Mouse (Mus musculus) intestine, postnatal 0 days (tissue): Measurements from ENCODE around the gene Ankrd60. TPM values are rescaled to one million over a fixed set of nuclear protein-coding genes. Genes with fewer than 3 reads are reported as not detected.
A peak's percentile ranks its signal among the peaks of the same experiment; 100 is the strongest.

ENCODE experiments used
- ATAC-seq: fragments of 200-750 bp; cut with Nextera tagmentation; 2 replicates; pipeline ENCODE4 v1.8.0; 2017; ENCODE audit warnings: mild to moderate bottlenecking, moderate TSS enrichment, moderate library complexity
- H3K27ac ChIP-seq: fragments of 300-500 bp; sonication (generic); 2 replicates; pipeline ENCODE4 v1.5.1; 2014; ENCODE audit warnings: mild to moderate bottlenecking, low read depth, low read length, moderate library complexity
- H3K27me3 ChIP-seq: fragments of 300-500 bp; sonication (generic); replicated peaks from 2 replicates; pipeline ENCODE4 v1.6.1; 2014; ENCODE audit warnings: low read length, mixed read lengths; ENCODE audit not compliant: control insufficient read depth, insufficient read depth
- H3K36me3 ChIP-seq: fragments of 300-500 bp; sonication (generic); 2 replicates; pipeline ENCODE4 v1.6.1; 2014; ENCODE audit warnings: mild to moderate bottlenecking, moderate library complexity; ENCODE audit not compliant: control insufficient read depth, insufficient read depth
- H3K4me1 ChIP-seq: fragments of 300-500 bp; sonication (generic); replicated peaks from 2 replicates; pipeline ENCODE4 v1.6.1; 2014; ENCODE audit warnings: antibody characterized with exemption, low read length, mixed read lengths; ENCODE audit not compliant: control insufficient read depth, insufficient read depth
- H3K4me2 ChIP-seq: fragments of 300-500 bp; sonication (generic); replicated peaks from 2 replicates; pipeline ENCODE4 v1.6.1; 2014; ENCODE audit warnings: low read depth, mild to moderate bottlenecking, moderate library complexity
- H3K4me3 ChIP-seq: fragments of 300-500 bp; sonication (generic); 2 replicates; pipeline ENCODE4 v1.5.1; 2014; ENCODE audit warnings: low read depth, low read length
- H3K9ac ChIP-seq: fragments of 300-500 bp; sonication (generic); 2 replicates; pipeline ENCODE4 v1.6.1; 2014; ENCODE audit warnings: mild to moderate bottlenecking, low read depth, low read length
- H3K9me3 ChIP-seq: fragments of 300-500 bp; sonication (generic); 2 replicates; pipeline ENCODE4 v1.6.1; 2016; ENCODE audit warnings: mixed run types; ENCODE audit not compliant: control insufficient read depth
- CTCF ChIP-seq: sonication (generic); IDR thresholded peaks from 2 replicates; pipeline ENCODE4 v1.5.1; 2016; ENCODE audit warnings: low read depth, mild to moderate bottlenecking, control low read depth, antibody characterized with exemption, moderate library complexity
- WGBS: fragments of 180-500 bp; shearing (Covaris S2); extraction: QIAGEN DNeasy Blood & Tissue Kit; methylation state at CpG from one replicate; pipeline ENCODE4 v1.1.7; 2014; 5-methylcytosine and 5-hydroxymethylcytosine counted together
- polyA plus RNA-seq: library from polyadenylated mRNA; unstranded; fragments of >200 nt; fragmentation: Nextera tagmentation; extraction: Ambion mirVana; gene quantifications from 2 replicates; pipeline ENCODE4 v1.2.1, GENCODE M21; 2015

Ankrd60 gene
- polyA plus RNA-seq, 1 experiment from 2014 or later, result not detected

- Histone ChIP-seq H3K4me3 (no peak overlapping the region), H3K9ac (no peak overlapping the region), H3K4me1 (peaks cover 4% of the 10 kb centered on the region; the same call in 1 of the 2 replicates), H3K9me3 (no peaks in the 10 kb centered on the region), H3K36me3 (no peaks in the 10 kb centered on the region), H3K27me3 (no peaks in the 10 kb centered on the region), H3K4me2 (peak overlapping the region; percentile 32), H3K27ac (peak overlapping the region; percentile 76; the same call in 1 of the 2 replicates)
- 46% methylated on average over 9 of the region's 9 CpGs for WGBS
- TF ChIP-seq CTCF, result no peak
- ATAC-seq, result peak; percentile 57
Observed at GRCm38 (mm10) chr2:173535886-173536285, 42.3 kb downstream of the Ankrd60 start.

GRCm38 (mm10) chr2:173535390-173535789 lies 42.8 kb downstream of the Ankrd60 start:
- 77% methylated on average over 18 of the region's 18 CpGs for WGBS
- peak; percentile 55 for ATAC-seq
- no peaks in the 10 kb centered on the region for H3K27me3 ChIP-seq
- H3K4me3 ChIP-seq, result no peak overlapping the region
- H3K9me3 ChIP-seq, result no peaks in the 10 kb centered on the region
- H3K9ac ChIP-seq, result no peak overlapping the region
- H3K27ac ChIP-seq, result peak overlapping the region; percentile 76
- TF ChIP-seq CTCF, result no peak
- peak overlapping the region; percentile 32 for H3K4me2 ChIP-seq
- H3K36me3 ChIP-seq, result no peaks in the 10 kb centered on the region
- H3K4me1 ChIP-seq, result peaks cover 4% of the 10 kb centered on the region; the same call in 1 of the 2 replicates

- H3K9me3 ChIP-seq, result no peaks in the 10 kb centered on the region
- no peak for TF ChIP-seq CTCF
Observed at GRCm38 (mm10) chr2:173534581-173534980, 43.6 kb downstream of the Ankrd60 start.

GRCm38 (mm10) chr2:173532711-173533462 lies 45.3 kb downstream of the Ankrd60 start:
- Histone ChIP-seq H3K4me3 (no peak overlapping the region), H3K4me2 (no peak overlapping the region), H3K27ac (no peak overlapping the region), H3K4me1 (peaks cover 4% of the 10 kb centered on the region; the same call in 1 of the 2 replicates), H3K9ac (no peak overlapping the region), H3K9me3 (no peaks in the 10 kb centered on the region), H3K27me3 (no peaks in the 10 kb centered on the region), H3K36me3 (no peaks in the 10 kb centered on the region)
- no peak for TF ChIP-seq CTCF
- 71% methylated on average over 15 of the region's 15 CpGs for WGBS
- ATAC-seq, result no peak

More at GRCm38 (mm10) chr2:173534581-173534980, 43.6 kb downstream of the Ankrd60 start:
- Histone ChIP-seq H3K27ac (peak overlapping the region; percentile 76), H3K9ac (no peak overlapping the region), H3K4me2 (no peak overlapping the region), H3K36me3 (no peaks in the 10 kb centered on the region), H3K4me3 (no peak overlapping the region), H3K27me3 (no peaks in the 10 kb centered on the region), H3K4me1 (peaks cover 4% of the 10 kb centered on the region; the same call in 1 of the 2 replicates)
- WGBS, result 37% methylated on average over 7 of the region's 7 CpGs
- ATAC-seq, result peak; percentile 87

- H3K27ac ChIP-seq, result no peak overlapping the region
- ATAC-seq, result no peak
- H3K4me1 ChIP-seq, result no peaks in the 10 kb centered on the region
- no peaks in the 10 kb centered on the region for H3K27me3 ChIP-seq
- H3K9me3 ChIP-seq, result no peaks in the 10 kb centered on the region
- H3K4me2 ChIP-seq, result no peak overlapping the region
- H3K9ac ChIP-seq, result no peak overlapping the region
- no peak overlapping the region for H3K4me3 ChIP-seq
- WGBS, result 79% methylated on average over 3 of the region's 3 CpGs
- no peaks in the 10 kb centered on the region for H3K36me3 ChIP-seq
- no peak for TF ChIP-seq CTCF
Observed at GRCm38 (mm10) chr2:173528493-173528892, 49.7 kb downstream of the Ankrd60 start.

GRCm38 (mm10) chr2:173522376-173522775 lies 55.8 kb downstream of the Ankrd60 start, which contains the start of gene 1700021F07Rik:
Gene 1700021F07Rik, plus strand, starts transcription at chr2:173522586.
- no peak within 1 kb of the TSS for H3K9ac ChIP-seq
- H3K4me1 ChIP-seq, result no peaks in the 10 kb centered on the region

More at GRCm38 (mm10) chr2:173522376-173522775, 55.8 kb downstream of the Ankrd60 start, which contains the start of gene 1700021F07Rik:
- no peak within 1 kb of the TSS for H3K4me2 ChIP-seq
- no peak within 1 kb of the TSS for H3K4me3 ChIP-seq
- no peaks in the 10 kb centered on the region for H3K9me3 ChIP-seq
- no peaks in the 10 kb centered on the region for H3K36me3 ChIP-seq
- 92% methylated on average over 18 of the region's 18 CpGs for WGBS
- no peak for ATAC-seq
- H3K27me3 ChIP-seq, result no peaks in the 10 kb centered on the region
- no peak within 1 kb of the TSS for H3K27ac ChIP-seq
- TF ChIP-seq CTCF, result no peak

Other genes with a start within 250 kb of the Ankrd60 start
- gene 1700021F07Rik, start 55.8 kb downstream of the Ankrd60 start, polyA plus RNA-seq, result not detected in 2 replicates
- 42.0 and 42.1 TPM in 2 replicates for gene Rab22a, start 81.4 kb upstream of the Ankrd60 start, polyA plus RNA-seq
- gene 1700010B08Rik, start 141.1 kb upstream of the Ankrd60 start, polyA plus RNA-seq, result not detected in 2 replicates
- gene Vapb, start 159.1 kb upstream of the Ankrd60 start, polyA plus RNA-seq, result 13.5 and 14.9 TPM in 2 replicates